Mouse (Mus musculus) MEL (cell line): Measurements from ENCODE around the gene Inhbe. TPM values are rescaled to one million over a fixed set of nuclear protein-coding genes. Genes with fewer than 3 reads are reported as not detected.

ENCODE experiments used
- DNase-seq: peaks from one replicate; pipeline ENCODE4 v3.0.0; 2011; ENCODE audit warnings: low read depth, low spot score
- H3K27ac ChIP-seq: 2 replicates; pipeline ENCODE4 v1.5.1; 2012; ENCODE audit warnings: low read depth, mild to moderate bottlenecking, control low read depth, low read length, moderate library complexity; ENCODE audit not compliant: control insufficient read depth
- H3K27me3 ChIP-seq, 2 experiments: fragments of 150-350 bp in 1 of 2; sonication (generic) in 1 of 2; 2 replicates each; pipeline ENCODE4 v1.6.1; 2012; ENCODE audit warnings: low read length in 2 of 2, mild to moderate bottlenecking in 2 of 2, improper control_type of control experiment in 1 of 2, moderate library complexity in 1 of 2; ENCODE audit not compliant: insufficient read depth in 2 of 2, control insufficient read depth in 1 of 2
- H3K36me3 ChIP-seq, 2 experiments: 2 replicates each; pipeline ENCODE4 v1.6.1; 2012 to 2014; ENCODE audit warnings: low read length in 2 of 2, improper control_type of control experiment in 1 of 2, inconsistent platforms in 1 of 2, mild to moderate bottlenecking in 1 of 2; ENCODE audit not compliant: insufficient read depth in 2 of 2, control insufficient read depth in 1 of 2
- H3K4me1 ChIP-seq, 2 experiments: fragments of 150-350 bp in 1 of 2; sonication (generic) in 1 of 2; 2 replicates each; pipeline ENCODE4 v1.6.1; 2012; ENCODE audit warnings: low read length in 2 of 2, improper control_type of control experiment in 1 of 2, mild to moderate bottlenecking in 1 of 2; ENCODE audit not compliant: insufficient read depth in 2 of 2, control insufficient read depth in 1 of 2
- H3K4me3 ChIP-seq, 2 experiments: fragments of 150-350 bp in 1 of 2; sonication (generic) in 1 of 2; 2 replicates each; pipeline ENCODE4 v1.5.1; 2012; ENCODE audit warnings: low read depth in 2 of 2, low read length in 2 of 2, mild to moderate bottlenecking in 2 of 2, moderate library complexity in 2 of 2, control low read depth in 1 of 2, improper control_type of control experiment in 1 of 2; ENCODE audit not compliant: control insufficient read depth in 1 of 2, insufficient read depth in 1 of 2
- H3K79me2 ChIP-seq: 2 replicates; pipeline ENCODE4 v1.6.1; 2012; ENCODE audit warnings: mild to moderate bottlenecking, low read length, moderate library complexity; ENCODE audit not compliant: control insufficient read depth, poor library complexity, insufficient read depth
- H3K9ac ChIP-seq: 2 replicates; pipeline ENCODE4 v1.6.1; 2012; ENCODE audit warnings: low read depth, mild to moderate bottlenecking, control low read depth, low read length, moderate library complexity; ENCODE audit not compliant: control insufficient read depth, poor library complexity, severe bottlenecking
- H3K9me3 ChIP-seq: fragments of 150-350 bp; sonication (generic); replicated peaks from 2 replicates; pipeline ENCODE4 v1.6.1; 2012; ENCODE audit warnings: mild to moderate bottlenecking, low read length, improper control_type of control experiment, moderate library complexity; ENCODE audit not compliant: insufficient read depth
- BHLHE40 ChIP-seq: IDR thresholded peaks from 2 replicates; pipeline ENCODE4 v1.6.1; 2012; ENCODE audit warnings: low read depth, mild to moderate bottlenecking, inconsistent platforms, low read length, improper control_type of control experiment, borderline replicate concordance
- CHD2 ChIP-seq: IDR thresholded peaks from 2 replicates; pipeline ENCODE4 v1.6.1; 2011; ENCODE audit warnings: low read length, improper control_type of control experiment
- E2F4 ChIP-seq: IDR thresholded peaks from 2 replicates; pipeline ENCODE4 v1.6.1; 2011; ENCODE audit warnings: low read depth, low read length, improper control_type of control experiment, borderline replicate concordance
- EP300 ChIP-seq, 2 experiments: IDR thresholded peaks; 2 replicates each; pipeline ENCODE4 v1.6.1; 2011; ENCODE audit warnings: improper control_type of control experiment in 2 of 2, low read length in 2 of 2, low read depth in 1 of 2, mild to moderate bottlenecking in 1 of 2
- GABPA ChIP-seq: IDR thresholded peaks from 2 replicates; pipeline ENCODE4 v1.6.1; 2012; ENCODE audit warnings: low read depth, mild to moderate bottlenecking, inconsistent platforms, low read length, improper control_type of control experiment, moderate library complexity
- HCFC1 ChIP-seq: IDR thresholded peaks from 2 replicates; pipeline ENCODE4 v1.6.1; 2012; ENCODE audit warnings: low read depth, mild to moderate bottlenecking, inconsistent platforms, low read length, improper control_type of control experiment, moderate library complexity
- JUND ChIP-seq: IDR thresholded peaks from 2 replicates; pipeline ENCODE4 v1.6.1; 2011; ENCODE audit warnings: low read depth, mild to moderate bottlenecking, improper control_type of control experiment, low read length
- MAFK ChIP-seq: IDR thresholded peaks from 2 replicates; pipeline ENCODE4 v1.6.1; 2011; ENCODE audit warnings: low read depth, mild to moderate bottlenecking, low read length, improper control_type of control experiment, borderline replicate concordance
- MAZ ChIP-seq: IDR thresholded peaks from 2 replicates; pipeline ENCODE4 v1.6.1; 2012; ENCODE audit warnings: low read depth, mild to moderate bottlenecking, inconsistent platforms, low read length, improper control_type of control experiment
- MEF2A ChIP-seq: IDR thresholded peaks from 2 replicates; pipeline ENCODE4 v1.6.1; 2014; ENCODE audit warnings: low read depth, mild to moderate bottlenecking, inconsistent platforms, low read length, improper control_type of control experiment; ENCODE audit not compliant: poor library complexity, insufficient replicate concordance, severe bottlenecking; ENCODE audit errors: extremely low read depth
- MXI1 ChIP-seq: IDR thresholded peaks from 2 replicates; pipeline ENCODE4 v1.6.1; 2011; ENCODE audit warnings: mild to moderate bottlenecking, low read depth, low read length, improper control_type of control experiment
- NELFE ChIP-seq: IDR thresholded peaks from 2 replicates; pipeline ENCODE4 v1.6.1; 2011; ENCODE audit warnings: low read depth, low read length, improper control_type of control experiment
- NRF1 ChIP-seq: IDR thresholded peaks from 2 replicates; pipeline ENCODE4 v1.6.1; 2014; ENCODE audit warnings: low read depth, mild to moderate bottlenecking, inconsistent platforms, low read length, improper control_type of control experiment, moderate library complexity; ENCODE audit not compliant: poor library complexity, insufficient read depth, severe bottlenecking
- RAD21 ChIP-seq: IDR thresholded peaks from 2 replicates; pipeline ENCODE4 v1.6.1; 2011; ENCODE audit warnings: mild to moderate bottlenecking, low read depth, low read length, improper control_type of control experiment
- SIN3A ChIP-seq: IDR thresholded peaks from 2 replicates; pipeline ENCODE4 v1.6.1; 2012; ENCODE audit warnings: low read length, improper control_type of control experiment, inconsistent platforms
- TAL1 ChIP-seq: IDR thresholded peaks from 2 replicates; pipeline ENCODE4 v1.6.1; 2012; ENCODE audit warnings: mild to moderate bottlenecking, inconsistent platforms, low read length, moderate library complexity, mixed read lengths
- TBP ChIP-seq: IDR thresholded peaks from 2 replicates; pipeline ENCODE4 v1.8.0; 2011; ENCODE audit warnings: low read depth, low read length, improper control_type of control experiment
- TCF12 ChIP-seq: IDR thresholded peaks from 2 replicates; pipeline ENCODE4 v1.6.1; 2014; ENCODE audit warnings: low read depth, mild to moderate bottlenecking, inconsistent platforms, low read length, improper control_type of control experiment, moderate library complexity
- USF1 ChIP-seq: IDR thresholded peaks from 2 replicates; pipeline ENCODE4 v1.6.1; 2014; ENCODE audit warnings: low read depth, mild to moderate bottlenecking, inconsistent platforms, low read length, improper control_type of control experiment, moderate library complexity
- USF2 ChIP-seq, 2 experiments: IDR thresholded peaks; 2 replicates each; pipeline ENCODE4 v1.6.1; 2011 to 2012; ENCODE audit warnings: improper control_type of control experiment in 2 of 2, low read length in 2 of 2, borderline replicate concordance in 1 of 2, inconsistent platforms in 1 of 2, low read depth in 1 of 2, mild to moderate bottlenecking in 1 of 2; ENCODE audit not compliant: insufficient read depth in 1 of 2
- ZC3H11A ChIP-seq: IDR thresholded peaks from 2 replicates; pipeline ENCODE4 v1.6.1; 2012; ENCODE audit warnings: low read depth, mild to moderate bottlenecking, inconsistent platforms, low read length, improper control_type of control experiment
- ZNF384 ChIP-seq: IDR thresholded peaks from 2 replicates; pipeline ENCODE4 v1.6.1; 2012; ENCODE audit warnings: low read depth, mild to moderate bottlenecking, inconsistent platforms, low read length, improper control_type of control experiment
- polyA plus RNA-seq, 2 experiments: library from polyadenylated mRNA; stranded (reverse) in 1 of 2; unstranded in 1 of 2; fragments of >175 nt in 1 of 2; fragments of >200 nt in 1 of 2; gene quantifications; 2 replicates each; pipeline versions ENCODE4 v1.2.1 to v1.2.4; 2012; ENCODE audit warnings: low replicate concordance in 2 of 2, low read depth in 1 of 2; ENCODE audit not compliant: insufficient read length in 2 of 2, insufficient read depth in 1 of 2, missing spikeins in 1 of 2
- total RNA-seq: library from RNA; depleted of rRNA; stranded (reverse); fragments of 300-350 nt; gene quantifications from 2 replicates; pipeline ENCODE4 v1.2.3, GENCODE M21; 2012

The Inhbe gene
- total and polyA plus RNA-seq, 3 experiments: 0.03 TPM; not detected in 2

DNA sequence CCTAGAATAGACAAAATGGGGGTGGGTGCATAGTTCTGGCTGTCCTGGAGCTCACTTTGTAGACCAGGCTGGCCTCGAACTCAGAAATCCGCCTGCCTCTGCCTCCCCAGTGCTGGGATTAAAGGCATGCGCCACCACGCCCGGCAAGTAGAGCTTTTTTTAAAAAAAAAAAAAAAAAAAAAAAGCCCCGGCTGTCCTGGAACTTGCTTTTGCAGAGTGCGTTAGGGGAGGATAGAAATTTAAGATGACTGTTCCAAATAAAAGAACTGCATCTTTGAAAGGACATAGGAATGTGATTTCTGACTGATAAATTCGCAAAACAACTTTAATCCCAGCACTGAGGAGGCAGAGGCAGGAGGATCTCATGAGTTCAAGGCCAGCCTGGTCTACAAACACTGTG is 25.4 kb upstream of the Inhbe start:
- TF ChIP-seq NRF1 (no peak), ZNF384 (peak; percentile 26; the same call in 1 of the 2 replicates)
- H3K9me3 ChIP-seq: no peaks in the 10 kb centered on the region
- H3K79me2 ChIP-seq: peaks cover 16% of the 10 kb centered on the region
- peak overlapping the region; percentile 83 to 91 for H3K4me3 ChIP-seq
- no peak overlapping the region for H3K27ac ChIP-seq
- peaks cover 4 to 5% of the 10 kb centered on the region in 2 experiments for H3K4me1 ChIP-seq
- H3K27me3 ChIP-seq: no peaks in the 10 kb centered on the region
- H3K9ac ChIP-seq: peak overlapping the region; percentile 88
- no peak for DNase-seq
- H3K36me3 ChIP-seq: peaks cover 0 to 13% of the 10 kb centered on the region in 2 experiments; a peak in 3 of 4 replicates

DNA sequence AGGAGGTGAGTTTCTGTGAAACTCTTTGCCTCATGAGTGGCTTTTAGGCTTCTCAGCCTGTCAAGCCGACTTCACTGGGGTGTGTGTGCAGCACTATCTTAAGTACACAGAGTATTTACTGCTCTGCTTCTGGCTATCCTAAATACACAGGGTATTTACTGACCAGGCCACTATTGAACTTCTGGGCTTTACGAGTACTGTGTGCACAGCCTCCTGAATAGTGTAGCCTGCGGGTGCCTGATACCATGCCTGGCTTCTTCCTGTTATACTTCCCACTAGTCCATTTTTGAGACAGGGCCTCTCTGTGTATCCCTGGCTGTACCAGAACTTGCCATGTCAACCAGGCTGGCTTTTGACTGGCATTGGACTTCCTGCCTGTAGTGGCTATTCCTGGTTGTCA is 23.5 kb upstream of the Inhbe start:
- Histone ChIP-seq H3K9me3 (no peaks in the 10 kb centered on the region), H3K27ac (no peak overlapping the region), H3K4me3 (no peak overlapping the region), H3K9ac (no peak overlapping the region), H3K79me2 (peaks cover 15% of the 10 kb centered on the region), H3K27me3 (no peaks in the 10 kb centered on the region), H3K4me1 (peaks cover 3 to 5% of the 10 kb centered on the region in 2 experiments), H3K36me3 (peaks cover 0 to 9% of the 10 kb centered on the region in 2 experiments; a peak in 3 of 4 replicates)
- DNase-seq: no peak
- TF ChIP-seq NELFE (no peak), CHD2 (no peak), JUND (no peak), E2F4 (no peak), TCF12 (no peak), MEF2A (no peak), HCFC1 (no peak), GABPA (no peak), ZC3H11A (no peak), TAL1 (no peak), USF1 (no peak), MAFK (no peak), USF2 (IDR thresholded peaks at IDR 0.05; ENCODE audit: borderline replicate concordance in 1 of 2, insufficient read depth in 1 of 2, low read depth in 1 of 2, low read length in 2 of 2) (no peak), RAD21 (no peak), SIN3A (no peak), BHLHE40 (no peak), EP300 (IDR thresholded peaks at IDR 0.05; ENCODE audit: low read depth in 1 of 2, low read length in 2 of 2) (no peak), MXI1 (no peak), TBP (no peak), MAZ (no peak)
